Mouse (Mus musculus) frontal cortex, postnatal 36 days (tissue): Measurements from ENCODE around the gene Bcl10.
A peak's percentile ranks its signal among the peaks of the same experiment; 100 is the strongest.
"Not testable (repeated sequence)": the region's sequence is repeated elsewhere in the genome, so short reads cannot be mapped to it uniquely, and the experiment has no call there.

Experiments used
- DNase-seq, 2 experiments: peaks; one replicate each; pipeline ENCODE4 v3.0.0; 2022; ENCODE audit warnings: low spot score in 2 of 2

The Bcl10 gene

DNA sequence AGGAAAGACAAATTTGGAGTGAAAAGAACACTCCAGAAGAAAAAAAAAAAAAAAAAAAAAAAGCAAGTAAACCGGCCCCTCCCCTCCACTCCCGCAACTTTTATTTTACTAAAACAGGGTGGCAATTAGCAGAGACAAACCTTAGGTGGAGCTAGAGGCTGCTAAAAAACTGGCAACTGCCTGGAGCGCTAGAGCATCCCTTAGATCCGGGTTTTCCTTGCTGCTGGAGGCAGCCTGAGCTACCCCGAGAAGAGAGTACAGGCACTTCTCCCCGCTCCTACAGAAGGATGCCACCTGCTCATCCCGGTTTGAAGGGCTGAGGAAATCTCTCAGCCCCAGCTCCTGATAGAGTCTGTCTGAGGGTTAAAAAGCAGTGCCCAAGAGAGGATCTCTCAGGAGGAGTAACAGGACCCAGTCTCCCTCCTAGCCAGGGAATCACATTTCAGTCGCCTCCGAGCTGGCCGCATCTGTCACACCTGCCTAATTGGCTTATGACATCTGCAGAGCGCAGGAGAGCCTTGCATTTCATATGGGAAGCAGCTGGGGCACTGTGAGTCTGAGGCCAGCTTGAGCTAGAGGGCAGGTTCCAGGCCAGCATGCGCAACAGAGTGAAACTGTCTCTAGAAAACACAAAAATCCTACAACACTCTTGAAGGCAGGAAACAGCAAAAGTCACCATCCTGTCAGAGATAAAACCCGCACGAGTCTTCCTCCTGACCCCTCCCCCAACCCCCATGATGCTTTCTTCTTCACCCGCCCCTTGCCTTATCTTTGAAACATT is 27.6 kb downstream of the Bcl10 start:
- DNase-seq = peak; percentile 42 to 66

DNA sequence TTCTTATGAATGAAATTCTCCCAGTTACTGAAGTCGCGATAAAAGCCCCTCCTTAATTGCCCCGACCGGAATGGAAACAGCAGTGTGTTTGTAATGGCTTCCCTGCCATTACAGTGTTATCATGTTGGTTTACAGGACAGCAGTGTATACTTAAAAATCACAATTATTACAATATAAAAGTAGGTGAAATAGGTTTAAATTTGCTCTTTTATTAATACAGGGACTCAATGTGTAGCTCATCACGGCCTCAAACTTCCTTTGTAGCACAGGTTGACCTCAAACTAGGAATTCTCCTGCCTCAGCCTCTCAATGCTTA is 28.2 kb downstream of the Bcl10 start:
- no peak for DNase-seq

DNA sequence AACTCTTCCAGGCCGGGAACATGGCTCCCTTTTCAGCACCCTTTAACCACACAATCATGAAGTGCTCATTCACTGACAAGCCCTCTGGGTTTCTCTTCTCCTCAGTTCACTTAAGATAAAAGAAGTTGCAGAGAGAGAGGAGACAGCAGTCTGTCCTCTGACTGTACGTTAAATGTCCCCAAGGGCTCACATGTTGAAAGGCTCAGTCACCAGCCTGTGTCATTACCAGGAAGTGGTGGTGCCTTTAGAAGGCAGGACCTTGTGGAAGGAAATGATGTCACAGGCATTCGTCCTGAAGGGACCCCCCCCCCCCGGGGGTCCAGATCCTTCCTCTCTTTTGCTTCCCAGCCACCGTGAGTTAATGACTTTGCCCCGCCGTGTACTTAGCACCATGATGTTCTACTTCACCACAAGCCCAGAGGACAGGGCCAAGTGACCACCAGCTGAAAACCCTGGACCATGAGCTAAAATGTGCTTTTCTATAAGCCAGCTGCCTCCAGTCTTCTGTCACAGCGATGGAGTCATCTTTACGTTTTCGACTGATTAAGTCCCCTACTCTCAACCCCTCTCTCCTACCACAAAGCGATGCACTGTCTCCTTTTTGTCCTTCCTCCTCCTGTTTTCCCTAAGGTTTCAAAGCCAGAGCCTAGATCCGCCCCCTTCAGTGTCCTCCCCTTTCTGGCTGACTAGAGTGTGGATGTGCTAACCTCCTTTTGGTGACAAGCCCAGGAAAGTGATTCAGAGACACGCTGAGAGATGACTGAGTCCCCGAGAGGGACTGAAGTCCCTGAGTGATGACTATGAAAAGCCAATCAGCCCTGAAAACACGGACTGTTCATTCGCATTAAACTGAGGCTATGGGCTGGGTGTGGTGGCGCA is 28.9 kb downstream of the Bcl10 start:
- no peak for DNase-seq

DNA sequence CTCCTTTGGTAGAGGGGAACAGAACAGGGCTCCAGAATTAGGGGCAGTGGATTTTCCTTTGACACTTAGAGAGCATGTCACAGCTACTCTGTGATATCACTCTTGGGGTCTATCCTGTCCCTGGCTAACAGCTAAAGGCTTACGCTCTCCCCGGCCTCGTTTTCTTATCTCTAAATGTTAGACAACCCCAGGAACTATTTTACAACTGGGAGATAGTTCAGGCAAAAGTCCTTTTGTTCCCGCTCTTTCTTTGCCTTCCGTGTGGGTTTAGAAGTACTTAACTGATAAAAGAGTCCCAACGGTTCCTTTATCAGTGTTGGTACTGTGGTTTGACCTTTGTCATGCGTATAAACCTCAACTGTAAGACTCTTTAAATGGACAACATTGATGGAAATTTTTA is 30.3 kb downstream of the Bcl10 start:
- DNase-seq = no peak

DNA sequence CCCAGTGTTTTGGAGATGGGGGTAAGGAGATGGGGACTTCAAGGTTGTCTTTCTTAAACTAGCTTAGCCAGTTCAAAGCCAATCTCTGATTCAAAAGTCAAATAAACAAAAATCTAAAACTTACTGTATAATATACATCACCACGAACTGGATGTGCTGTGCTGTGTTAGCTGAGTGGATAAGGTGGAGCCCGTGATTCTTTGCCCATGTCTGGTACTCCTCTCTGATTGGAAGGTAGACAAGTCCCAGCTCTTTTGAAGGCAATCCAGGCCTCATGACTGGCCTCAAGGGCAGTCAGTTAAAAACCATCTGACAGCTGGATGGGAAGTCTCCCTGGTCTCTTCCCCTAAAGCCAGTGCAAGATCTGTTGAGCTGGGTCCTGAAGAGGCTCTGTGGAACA is 30.8 kb downstream of the Bcl10 start:
- DNase-seq = no peak

DNA sequence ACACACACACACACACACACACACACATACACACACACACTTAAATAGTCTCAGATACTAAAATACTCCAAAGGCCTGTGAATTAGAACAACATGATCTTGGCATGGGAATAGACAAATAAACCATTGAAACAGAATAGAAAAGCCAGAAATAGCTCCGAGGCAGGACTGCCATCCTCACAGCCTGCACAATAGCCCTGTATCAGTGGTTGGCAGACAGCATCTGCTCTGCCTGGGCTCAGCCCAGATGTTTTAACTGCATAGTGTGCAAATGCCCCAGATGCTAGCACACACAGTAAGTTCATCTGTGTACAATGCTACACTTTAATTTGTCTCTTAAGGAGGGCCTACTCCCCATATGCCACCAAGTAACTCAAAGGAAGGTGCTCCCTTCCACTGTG is 37.2 kb downstream of the Bcl10 start:
- no peak for DNase-seq

DNA sequence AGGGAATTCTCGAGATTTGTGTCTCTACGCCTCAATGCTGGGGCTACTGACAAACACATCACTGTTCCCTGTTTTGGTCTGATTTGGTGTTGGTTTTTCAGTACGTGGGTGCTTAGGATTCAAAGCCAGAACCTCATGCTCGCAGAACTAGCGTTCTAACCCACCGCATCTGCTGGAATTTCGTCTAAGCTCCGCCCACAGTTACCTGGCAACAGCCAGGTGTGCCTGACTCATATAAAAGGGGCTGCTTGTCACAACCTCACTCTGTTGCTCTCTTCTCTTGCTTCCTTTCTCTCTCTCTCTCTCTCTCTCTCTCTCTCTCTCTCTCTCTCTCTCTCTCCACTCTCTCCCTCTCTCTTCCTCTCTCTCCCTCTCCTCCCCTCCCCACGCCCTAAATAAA is 39.8 kb downstream of the Bcl10 start:
- DNase-seq = no peak

DNA sequence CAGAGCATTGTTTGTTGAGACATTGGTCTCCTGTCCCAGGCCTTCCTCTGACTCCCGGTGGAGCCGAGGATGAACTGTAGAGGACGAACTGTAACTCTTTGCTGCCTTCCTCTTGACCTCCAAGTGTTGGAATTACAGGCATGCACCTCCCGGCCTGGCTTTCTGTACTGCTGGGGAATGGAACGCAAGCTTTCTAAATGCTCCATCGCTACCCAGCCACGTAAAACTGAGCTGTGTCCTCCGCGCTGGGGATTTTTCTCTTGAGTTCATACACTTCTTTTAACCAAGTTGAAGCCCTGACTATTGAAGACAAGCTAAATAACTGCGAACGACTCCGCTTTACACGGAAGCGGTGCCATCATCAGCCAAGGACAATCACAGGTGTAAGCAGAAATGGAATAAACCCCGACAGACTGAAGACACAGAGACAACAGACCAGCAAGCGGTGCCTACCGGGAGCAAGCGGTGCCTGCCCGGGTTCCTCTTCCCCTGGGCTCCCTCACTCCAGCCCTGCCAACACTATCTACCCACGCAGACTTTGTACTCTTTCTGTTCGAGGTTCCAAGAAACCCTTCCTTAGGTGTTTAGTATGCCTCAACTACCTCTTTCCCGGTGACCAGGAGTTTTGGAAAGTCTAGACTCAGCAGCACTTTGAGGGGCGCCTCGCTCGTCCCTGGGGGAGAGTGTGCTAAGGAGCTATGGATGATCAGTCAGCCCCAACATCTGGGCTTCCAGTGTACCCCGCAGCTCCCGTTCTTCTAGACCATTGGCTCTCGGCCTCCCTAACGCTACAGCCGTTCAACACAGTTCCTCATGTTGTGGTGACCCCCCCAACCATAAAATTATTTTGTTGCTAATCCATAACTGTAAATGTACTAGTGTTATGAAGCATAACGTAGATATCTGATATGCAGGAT is 40.8 kb downstream of the Bcl10 start:
- DNase-seq = no peak

DNA sequence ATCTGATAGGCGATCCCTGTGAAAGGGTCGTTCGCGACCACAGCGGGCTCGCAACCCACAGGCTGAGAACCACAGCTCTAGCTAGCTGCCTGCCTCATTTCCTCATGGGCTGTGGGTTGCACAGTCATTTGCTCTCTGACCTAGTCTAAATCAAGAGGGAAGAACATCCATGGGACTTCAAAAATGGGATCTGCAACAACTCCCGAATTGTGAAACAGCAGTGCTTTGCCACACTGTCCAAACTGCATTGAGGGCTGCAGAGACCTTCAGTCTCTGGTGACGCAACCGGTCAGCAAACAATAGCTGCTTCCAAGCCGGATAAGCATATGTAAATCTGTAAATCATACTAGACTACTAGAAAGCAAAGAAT is 41.4 kb downstream of the Bcl10 start:
- no peak for DNase-seq

DNA sequence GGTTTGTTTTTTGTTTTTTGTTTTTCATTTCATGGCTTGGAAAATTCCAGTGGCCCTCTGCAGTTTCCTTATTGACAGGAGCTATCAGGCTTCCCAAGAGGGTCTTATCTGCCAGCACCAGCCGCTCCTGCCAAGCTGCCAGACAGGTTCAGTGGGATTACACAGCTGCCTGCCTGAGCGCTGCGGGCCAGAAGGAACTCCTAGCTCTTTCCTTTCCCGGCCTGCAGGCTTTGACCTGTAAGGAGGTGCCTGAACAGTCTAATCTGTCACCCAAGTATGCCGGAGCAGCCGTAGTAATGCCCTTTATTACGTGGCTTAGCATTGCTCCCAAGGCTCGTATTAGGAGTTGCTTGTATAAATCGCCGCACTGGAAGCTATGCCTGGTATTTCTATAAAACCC is 41.9 kb downstream of the Bcl10 start:
- DNase-seq = no peak

DNA sequence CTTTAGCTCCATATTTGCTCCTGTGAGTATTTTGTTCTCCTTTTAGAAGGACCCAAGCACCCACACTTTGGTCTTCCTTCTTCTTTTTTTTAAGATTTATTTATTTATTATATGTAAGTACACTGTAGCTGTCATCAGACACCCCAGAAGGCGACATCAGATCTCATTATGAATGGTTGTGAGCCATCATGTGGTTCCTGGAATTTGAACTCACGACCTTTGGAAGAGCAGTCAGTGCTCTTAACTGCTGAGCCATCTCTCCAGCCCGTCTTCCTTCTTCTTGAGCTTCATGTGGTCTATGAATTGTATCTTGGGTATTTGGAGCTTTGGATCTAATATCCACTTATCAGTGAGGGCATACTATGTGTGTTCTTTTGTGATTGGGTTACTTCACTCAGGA is 43.0 kb downstream of the Bcl10 start:
- not testable (repeated sequence) for DNase-seq

DNA sequence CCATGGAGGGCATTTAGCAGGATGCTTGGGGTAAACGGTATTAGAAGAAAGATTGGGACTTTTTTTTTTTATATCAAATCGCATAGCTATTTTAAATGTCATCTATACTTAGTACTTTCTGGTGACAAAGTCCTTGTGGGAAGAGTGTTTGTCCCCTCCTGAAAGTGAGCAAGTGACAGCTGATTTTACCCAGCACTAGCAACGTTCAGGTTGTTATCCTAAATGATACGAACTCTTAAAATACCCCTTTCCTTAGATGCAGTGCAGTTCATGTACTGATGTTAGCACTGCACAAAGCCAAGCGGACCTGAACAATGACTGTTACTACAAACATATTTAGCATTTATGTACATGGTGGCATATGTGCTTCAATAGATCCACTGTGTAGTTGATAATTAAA is 44.2 kb downstream of the Bcl10 start:
- no peak for DNase-seq

DNA sequence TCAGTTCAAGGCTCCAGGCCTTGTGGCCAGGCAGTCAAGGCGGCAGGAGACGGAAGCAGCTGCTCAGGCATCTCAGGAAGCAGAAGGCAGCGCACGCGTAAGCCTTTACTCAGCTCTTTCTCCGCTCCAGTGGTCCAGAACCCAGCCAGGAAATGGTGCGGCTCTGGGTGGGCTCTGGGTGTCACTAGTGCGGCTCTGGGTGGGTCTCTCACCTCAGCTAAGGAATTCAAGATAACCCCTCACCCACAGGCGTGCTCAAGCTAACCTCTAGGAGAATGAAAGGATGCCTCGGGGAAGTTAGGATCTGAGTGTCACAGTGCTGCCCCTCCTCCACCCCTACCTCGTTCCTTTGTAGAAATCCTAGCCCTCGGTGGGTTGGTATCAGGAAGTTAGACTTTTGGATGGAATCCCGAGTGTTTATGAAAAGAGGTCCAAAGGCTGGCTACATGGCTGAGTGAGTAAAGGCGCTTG is 46.5 kb downstream of the Bcl10 start:
- no peak for DNase-seq

DNA sequence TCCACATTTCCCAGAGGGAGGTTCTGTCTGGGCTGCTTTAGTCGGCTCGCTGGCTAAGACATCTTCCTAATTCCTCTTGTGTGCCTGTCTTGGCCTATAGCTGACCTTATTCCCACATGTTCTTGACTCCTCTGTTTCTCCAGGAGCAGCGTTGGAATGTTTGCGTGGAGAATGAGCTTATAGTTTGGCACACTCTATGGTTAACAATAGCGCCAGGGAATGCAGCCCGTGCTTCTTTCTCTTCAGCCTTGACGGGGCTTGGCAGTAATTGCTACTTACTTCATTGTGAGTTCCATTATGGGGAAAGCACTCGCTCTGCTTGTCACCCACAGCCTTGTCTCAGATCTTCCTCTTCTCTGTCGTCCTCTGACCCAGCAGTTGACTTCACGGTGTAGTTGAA is 48.9 kb downstream of the Bcl10 start:
- no peak for DNase-seq

DNA sequence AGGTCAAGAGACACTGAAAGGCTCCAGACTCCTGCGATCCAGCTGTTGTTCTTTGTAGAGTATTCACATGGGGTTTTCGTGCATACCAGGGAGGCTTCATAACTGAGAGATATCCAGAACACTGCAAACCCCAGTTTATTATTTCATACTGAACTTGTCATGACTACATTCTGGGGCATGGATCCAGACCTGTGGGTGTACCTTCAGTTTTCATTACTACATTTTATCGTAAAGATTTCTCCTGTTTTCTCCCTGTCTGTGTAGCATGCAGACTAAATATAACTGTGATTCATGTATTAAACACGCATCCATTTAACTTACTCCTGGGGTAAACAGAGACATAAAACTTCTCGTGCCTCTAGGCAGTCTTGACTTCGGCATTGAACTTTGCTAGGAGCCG is 52.4 kb downstream of the Bcl10 start:
- no peak for DNase-seq
